Mouse (Mus musculus): ENCODE results near the gene Fam219b. TPM values are rescaled to one million over a fixed set of nuclear protein-coding genes. Genes with fewer than 3 reads are reported as not detected.

Gene Fam219b
- 6.4 TPM for polyA plus RNA-seq (2014; fragmentation: Illumina TruSeq; extraction: RNeasy Lipid Tissue Mini Kit (QIAGEN cat#74804); ENCODE audit: low read depth, low replicate concordance)

GRCm38 (mm10) chr9:57537044-57537727 lies at the start of gene Fam219b:
Gene Fam219b (plus strand): TSS chr9:57537528.

GRCm38 (mm10) chr9:57503622-57504380 lies 33.5 kb upstream of the Fam219b start, which contains the start of gene Rpp25:
Gene Rpp25 (plus strand): TSS chr9:57504026.

GRCm38 (mm10) chr9:57521056-57521911 lies 16.0 kb upstream of the Fam219b start, which contains the start of gene Cox5a:
Gene Cox5a (plus strand): TSS chr9:57521274.

GRCm38 (mm10) chr9:57552139-57552887 lies 15.0 kb downstream of the Fam219b start, which contains the start of gene Mpi:
Gene Mpi (minus strand): TSS chr9:57552763.

GRCm38 (mm10) chr9:57560861-57561710 lies 23.8 kb downstream of the Fam219b start, which contains the start of gene Scamp2:
Gene Scamp2 (plus strand): TSS chr9:57560943.

GRCm38 (mm10) chr9:57589224-57590126 lies 52.1 kb downstream of the Fam219b start, which contains the start of gene Ulk3:
Gene Ulk3 (plus strand): TSS chr9:57589452.

Other genes with a start within 250 kb of the Fam219b start
- gene Ppcdc, start 97.4 kb upstream of the Fam219b start, polyA plus RNA-seq (2014; fragmentation: Illumina TruSeq; extraction: RNeasy Lipid Tissue Mini Kit (QIAGEN cat#74804); ENCODE audit: low read depth, low replicate concordance) = 7.9 TPM
- 10.6 TPM for gene Scamp5, start 69.5 kb upstream of the Fam219b start, polyA plus RNA-seq (2014; fragmentation: Illumina TruSeq; extraction: RNeasy Lipid Tissue Mini Kit (QIAGEN cat#74804); ENCODE audit: low read depth, low replicate concordance)
- not detected for gene Rpp25, start 33.5 kb upstream of the Fam219b start, polyA plus RNA-seq (2014; fragmentation: Illumina TruSeq; extraction: RNeasy Lipid Tissue Mini Kit (QIAGEN cat#74804); ENCODE audit: low read depth, low replicate concordance)
- gene Cox5a, start 16.3 kb upstream of the Fam219b start, polyA plus RNA-seq (2014; fragmentation: Illumina TruSeq; extraction: RNeasy Lipid Tissue Mini Kit (QIAGEN cat#74804); ENCODE audit: low read depth, low replicate concordance) = 1,567 TPM
- gene Mpi, start 15.2 kb downstream of the Fam219b start, polyA plus RNA-seq (2014; fragmentation: Illumina TruSeq; extraction: RNeasy Lipid Tissue Mini Kit (QIAGEN cat#74804); ENCODE audit: low read depth, low replicate concordance) = 16.5 TPM
- gene Scamp2, start 23.4 kb downstream of the Fam219b start, polyA plus RNA-seq (2014; fragmentation: Illumina TruSeq; extraction: RNeasy Lipid Tissue Mini Kit (QIAGEN cat#74804); ENCODE audit: low read depth, low replicate concordance) = 28.1 TPM
- gene Ulk3, start 51.9 kb downstream of the Fam219b start, polyA plus RNA-seq (2014; fragmentation: Illumina TruSeq; extraction: RNeasy Lipid Tissue Mini Kit (QIAGEN cat#74804); ENCODE audit: low read depth, low replicate concordance) = 6.8 TPM
- not detected for gene Cplx3, start 68.8 kb downstream of the Fam219b start, polyA plus RNA-seq (2014; fragmentation: Illumina TruSeq; extraction: RNeasy Lipid Tissue Mini Kit (QIAGEN cat#74804); ENCODE audit: low read depth, low replicate concordance)
- not detected for gene Lman1l, start 83.2 kb downstream of the Fam219b start, polyA plus RNA-seq (2014; fragmentation: Illumina TruSeq; extraction: RNeasy Lipid Tissue Mini Kit (QIAGEN cat#74804); ENCODE audit: low read depth, low replicate concordance)
- 1.9 TPM for gene Csk, start 116.1 kb downstream of the Fam219b start, polyA plus RNA-seq (2014; fragmentation: Illumina TruSeq; extraction: RNeasy Lipid Tissue Mini Kit (QIAGEN cat#74804); ENCODE audit: low read depth, low replicate concordance)
- gene Cyp1a2, start 146.2 kb downstream of the Fam219b start, polyA plus RNA-seq (2014; fragmentation: Illumina TruSeq; extraction: RNeasy Lipid Tissue Mini Kit (QIAGEN cat#74804); ENCODE audit: low read depth, low replicate concordance) = not detected
- 1.3 TPM for gene Cyp1a1, start 150.4 kb downstream of the Fam219b start, polyA plus RNA-seq (2014; fragmentation: Illumina TruSeq; extraction: RNeasy Lipid Tissue Mini Kit (QIAGEN cat#74804); ENCODE audit: low read depth, low replicate concordance)
- 2.6 TPM for gene Edc3, start 171.0 kb downstream of the Fam219b start, polyA plus RNA-seq (2014; fragmentation: Illumina TruSeq; extraction: RNeasy Lipid Tissue Mini Kit (QIAGEN cat#74804); ENCODE audit: low read depth, low replicate concordance)
- 23.9 TPM for gene Clk3, start 228.3 kb downstream of the Fam219b start, polyA plus RNA-seq (2014; fragmentation: Illumina TruSeq; extraction: RNeasy Lipid Tissue Mini Kit (QIAGEN cat#74804); ENCODE audit: low read depth, low replicate concordance)

Measured in kidney, adult 10 weeks (tissue).